Mouse (Mus musculus): ENCODE results near the gene Exosc7. TPM values are rescaled to one million over a fixed set of nuclear protein-coding genes. Genes with fewer than 3 reads are reported as not detected.

The Exosc7 gene
- polyA plus RNA-seq (2015; fragmentation: Nextera tagmentation; extraction: Ambion mirVana), result 65.5 and 69.0 TPM in 2 replicates

GRCm38 (mm10) chr9:123112805-123113521 is at the start of gene Exosc7, which contains the start of gene Zdhhc3:
Gene Exosc7 (plus strand): TSS chr9:123113215.
Gene Zdhhc3 (minus strand): TSS chr9:123113205.

GRCm38 (mm10) chr9:123150241-123151020 is 37.4 kb downstream of the Exosc7 start, which contains the start of gene Clec3b:
Gene Clec3b (plus strand): TSS chr9:123150946.

Other genes with a start within 250 kb of the Exosc7 start
- 46.2 and 54.1 TPM in 2 replicates for gene Zfp445, start 247.2 kb upstream of the Exosc7 start, polyA plus RNA-seq (2015; fragmentation: Nextera tagmentation; extraction: Ambion mirVana)
- gene Zkscan7, start 227.5 kb upstream of the Exosc7 start, polyA plus RNA-seq (2015; fragmentation: Nextera tagmentation; extraction: Ambion mirVana), result 1.6 and 2.0 TPM in 2 replicates
- 11.3 and 12.9 TPM in 2 replicates for gene Zfp105, start 190.1 kb upstream of the Exosc7 start, polyA plus RNA-seq (2015; fragmentation: Nextera tagmentation; extraction: Ambion mirVana)
- 28.7 and 30.1 TPM in 2 replicates for gene 1110059G10Rik, start 162.2 kb upstream of the Exosc7 start, polyA plus RNA-seq (2015; fragmentation: Nextera tagmentation; extraction: Ambion mirVana)
- gene Kif15, start 162.2 kb upstream of the Exosc7 start, polyA plus RNA-seq (2015; fragmentation: Nextera tagmentation; extraction: Ambion mirVana), result 5.4 and 5.5 TPM in 2 replicates
- 36.6 and 38.3 TPM in 2 replicates for gene Tmem42, start 91.9 kb upstream of the Exosc7 start, polyA plus RNA-seq (2015; fragmentation: Nextera tagmentation; extraction: Ambion mirVana)
- 0.65 and 0.67 TPM in 2 replicates for gene Tgm4, start 78.5 kb upstream of the Exosc7 start, polyA plus RNA-seq (2015; fragmentation: Nextera tagmentation; extraction: Ambion mirVana)
- 82.0 and 82.7 TPM in 2 replicates for gene Zdhhc3, start within 50 bp of the Exosc7 start, polyA plus RNA-seq (2015; fragmentation: Nextera tagmentation; extraction: Ambion mirVana)
- gene Clec3b, start 37.7 kb downstream of the Exosc7 start, polyA plus RNA-seq (2015; fragmentation: Nextera tagmentation; extraction: Ambion mirVana), result 10.6 and 10.8 TPM in 2 replicates
- gene Cdcp1, start 102.8 kb downstream of the Exosc7 start, polyA plus RNA-seq (2015; fragmentation: Nextera tagmentation; extraction: Ambion mirVana), result 0.15 and 0.17 TPM in 2 replicates
- 53.6 and 72.9 TPM in 2 replicates for gene Tmem158, start 147.5 kb downstream of the Exosc7 start, polyA plus RNA-seq (2015; fragmentation: Nextera tagmentation; extraction: Ambion mirVana)